Mouse (Mus musculus) megakaryocyte-erythroid progenitor cell, adult 5 weeks (primary cell): ENCODE measurements around the gene Ddx55. TPM values are rescaled to one million over a fixed set of nuclear protein-coding genes. Genes with fewer than 3 reads are reported as not detected.

Experiments used
- polyA plus RNA-seq: library from polyadenylated mRNA; stranded (reverse); fragments of >175 nt; gene quantifications from 2 replicates; pipeline ENCODE4 v1.2.3, GENCODE M21; 2012

Ddx55 gene
- 19.5 and 23.3 TPM in 2 replicates for polyA plus RNA-seq

GRCm38 (mm10) chr5:124552558-124553307, at the start of gene Ddx55:
TSS of gene Ddx55 (plus strand) at chr5:124552864.

GRCm38 (mm10) chr5:124530655-124531582, 21.7 kb upstream of the Ddx55 start, which contains the start of gene Rilpl1:
TSS of gene Rilpl1 (minus strand) at chr5:124531391.

GRCm38 (mm10) chr5:124540383-124540786, 12.3 kb upstream of the Ddx55 start, which contains the start of gene Tmed2:
TSS of gene Tmed2 (plus strand) at chr5:124540695.

GRCm38 (mm10) chr5:124578633-124579317, 26.1 kb downstream of the Ddx55 start, which contains the start of the genes Eif2b1 and Gtf2h3:
TSS of gene Eif2b1 (minus strand) at chr5:124579131.
TSS of gene Gtf2h3 (plus strand) at chr5:124579140.

Other genes starting within 250 kb of the Ddx55 start
- gene Mphosph9, start 224.9 kb upstream of the Ddx55 start, polyA plus RNA-seq: 2.7 and 3.5 TPM in 2 replicates
- 5.5 and 6.2 TPM in 2 replicates for gene 2810006K23Rik, start 224.8 kb upstream of the Ddx55 start, polyA plus RNA-seq
- 205 and 224 TPM in 2 replicates for gene Cdk2ap1, start 189.8 kb upstream of the Ddx55 start, polyA plus RNA-seq
- 10.8 and 18.2 TPM in 2 replicates for gene Sbno1, start 126.9 kb upstream of the Ddx55 start, polyA plus RNA-seq
- gene Kmt5a, start 112.9 kb upstream of the Ddx55 start, polyA plus RNA-seq: 247 and 284 TPM in 2 replicates
- gene Rilpl2, start 74.5 kb upstream of the Ddx55 start, polyA plus RNA-seq: 93.7 and 113 TPM in 2 replicates
- gene Snrnp35, start 69.7 kb upstream of the Ddx55 start, polyA plus RNA-seq: 18.1 and 20.6 TPM in 2 replicates
- 3.4 TPM in 2 replicates for gene Rilpl1, start 21.5 kb upstream of the Ddx55 start, polyA plus RNA-seq
- gene Tmed2, start 12.2 kb upstream of the Ddx55 start, polyA plus RNA-seq: 180 and 193 TPM in 2 replicates
- gene Eif2b1, start 26.3 kb downstream of the Ddx55 start, polyA plus RNA-seq: 7.8 and 9.1 TPM in 2 replicates
- 1.4 and 2.4 TPM in 2 replicates for gene Gtf2h3, start 26.3 kb downstream of the Ddx55 start, polyA plus RNA-seq
- 10.7 and 11.8 TPM in 2 replicates for gene Atp6v0a2, start 75.7 kb downstream of the Ddx55 start, polyA plus RNA-seq
- 0.01 TPM in 1 of 2 replicates, not detected in the other for gene Dnah10, start 172.2 kb downstream of the Ddx55 start, polyA plus RNA-seq